8 mouse cellular contexts compared by ENCODE assay signal in genomic region chr16:49503897-49504413, GRCm38 (mm10).
DNase-seq lines count a peak whose midpoint lies in the region; ATAC-seq lines count a peak whose summit lies in the region.

No protein-coding gene starts in this region.

- peak overlapping the region; percentile 53 for H3K4me3 ChIP-seq in brown adipose tissue, adult 24 weeks (ENCODE audit: insufficient read depth, low read depth, low read length)
- H3K4me3 ChIP-seq in kidney, embryonic 16.5 days (ENCODE audit: low read length), result no peak overlapping the region
- H3K4me3 ChIP-seq in limb, embryonic 10.5 days, result no peak overlapping the region

- peaks cover 2% of the 10 kb centered on the region; the same call in 1 of the 2 replicates for H3K4me1 ChIP-seq in brown adipose tissue, adult 24 weeks (ENCODE audit: control insufficient read depth, insufficient read depth, insufficient read length, low read length)
- peaks cover 12% of the 10 kb centered on the region for H3K4me1 ChIP-seq in kidney, embryonic 16.5 days (ENCODE audit: insufficient read depth, low read length)
- H3K4me1 ChIP-seq in limb, embryonic 10.5 days, result no peaks in the 10 kb centered on the region

- H3K4me2 ChIP-seq in kidney, embryonic 16.5 days (replicated peaks; ENCODE audit: low read depth, low read length), result peak overlapping the region; percentile 26; the same call in 1 of the 2 replicates

- no peak for ATAC-seq in kidney, embryonic 16.5 days (ENCODE audit: low FRiP score, low TSS enrichment)
- ATAC-seq in megakaryocyte-erythroid progenitor cell, adult 5-6 weeks (replicated peaks; ENCODE audit: low FRiP score, low TSS enrichment, poor library complexity, severe bottlenecking), result peak; percentile 78

- DNase-seq in cerebellum, postnatal 25 days, result peak; percentile 18 to 38
- no peak for DNase-seq in cerebellum, adult 11 months
- DNase-seq in B cell, adult 2 months, result peak; percentile 34 to 48
- DNase-seq in limb, embryonic 10.5 days (ENCODE audit: low spot score), result no peak
- DNase-seq in urinary bladder, postnatal 36 days (ENCODE audit: low spot score in 2 of 2), result no peak

- H3K27ac ChIP-seq in brown adipose tissue, adult 24 weeks (replicated peaks; ENCODE audit: low read depth, low read length), result peak overlapping the region; percentile 59
- no peak overlapping the region for H3K27ac ChIP-seq in kidney, embryonic 16.5 days (ENCODE audit: low read length)
- no peak overlapping the region for H3K27ac ChIP-seq in limb, embryonic 10.5 days

- WGBS in kidney, embryonic 16.5 days, result 54% methylated on average over 14 of the region's 14 CpGs
- WGBS in limb, embryonic 10.5 days, result 91% methylated on average over 14 of the region's 14 CpGs

- H3K9ac ChIP-seq in kidney, embryonic 16.5 days (replicated peaks; ENCODE audit: low read length), result no peak overlapping the region

- no peaks in the 10 kb centered on the region for H3K27me3 ChIP-seq in kidney, embryonic 16.5 days (ENCODE audit: insufficient read depth, low read length)
- H3K27me3 ChIP-seq in limb, embryonic 10.5 days (ENCODE audit: low read depth, poor library complexity, severe bottlenecking), result no peaks in the 10 kb centered on the region

- no peaks in the 10 kb centered on the region for H3K9me3 ChIP-seq in kidney, embryonic 16.5 days (ENCODE audit: low read length)
- no peaks in the 10 kb centered on the region for H3K9me3 ChIP-seq in limb, embryonic 10.5 days (replicated peaks)

- H3K36me3 ChIP-seq in kidney, embryonic 16.5 days (ENCODE audit: insufficient read depth, low read length), result no peaks in the 10 kb centered on the region
- no peaks in the 10 kb centered on the region for H3K36me3 ChIP-seq in limb, embryonic 10.5 days

Comparison
In these comparisons a context has a peak if more than half of its experiments do, and no peak if none do; other contexts are left out.
1. DNase-seq: peak in cerebellum, postnatal 25 days (2 of 2) and B cell, adult 2 months (2 of 2); none in cerebellum, adult 11 months (single experiment), limb, embryonic 10.5 days (single experiment) and urinary bladder, postnatal 36 days (0 of 2).